Mouse (Mus musculus): ENCODE data around the gene Prdm4. TPM values are rescaled to one million over a fixed set of nuclear protein-coding genes. Genes with fewer than 3 reads are reported as not detected.

The Prdm4 gene
- 20.9 and 22.0 TPM in 2 replicates for polyA plus RNA-seq (2012; rRNA removed)

DNA sequence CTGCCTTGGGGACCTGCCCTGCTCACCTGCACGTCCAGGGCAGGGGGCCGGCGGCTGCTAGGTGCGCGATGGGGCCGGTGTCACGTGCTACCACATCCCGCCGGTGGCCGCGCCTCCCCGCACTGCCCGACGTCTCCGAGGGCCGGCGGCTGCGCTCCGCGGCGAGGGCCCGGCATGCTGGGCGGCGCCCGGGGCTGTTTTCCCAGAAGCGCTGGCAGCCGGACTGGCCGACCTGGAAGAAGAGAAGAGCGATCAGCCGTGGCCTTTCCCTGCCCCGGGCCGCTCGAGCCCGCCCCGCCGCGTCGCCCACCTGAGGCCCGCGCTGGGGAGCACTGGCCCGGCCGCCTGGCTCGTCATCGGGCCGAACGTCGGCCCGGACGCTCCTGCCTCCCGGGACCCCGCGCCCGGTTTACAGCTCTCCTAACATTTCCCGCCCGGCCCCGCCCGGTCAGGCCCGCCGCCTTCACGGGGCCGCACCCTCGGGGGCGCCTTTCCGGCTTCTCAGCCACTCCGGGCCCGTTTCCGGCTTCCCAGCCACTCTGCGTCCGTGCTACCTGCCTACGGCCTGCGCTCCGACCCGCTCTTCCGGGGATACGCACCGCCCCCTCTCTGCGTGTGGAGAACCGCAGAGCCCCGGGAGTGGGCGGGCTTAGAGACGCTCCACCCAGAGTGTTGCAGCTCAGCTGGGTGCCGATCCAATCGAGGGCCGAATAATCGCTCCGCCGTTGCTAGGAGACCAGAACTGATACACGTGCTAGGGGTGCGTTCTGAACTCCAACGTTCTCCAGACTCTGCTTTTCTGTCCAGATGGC is at the start of gene Prdm4:
Prdm4 (minus strand) TSS at position 645 of the 812 bp plus-strand sequence.
- Histone ChIP-seq H3K4me1 (ENCODE audit: control insufficient read depth, insufficient read depth, low read length) (peaks cover 5% of the 10 kb centered on the region; the same call in 1 of the 2 replicates), H3K4me3 (replicated peaks; ENCODE audit: extremely low read depth, low read depth, low read length) (peak within 1 kb of the TSS; percentile 89)
- WGBS = under 1% methylated on average over 90 of the region's 90 CpGs
- TF ChIP-seq CTCF (IDR thresholded peaks at IDR 0.05; ENCODE audit: insufficient read depth, low read length) (no peak), POLR2A (IDR thresholded peaks at IDR 0.05; ENCODE audit: borderline replicate concordance, extremely low read depth, low read depth, low read length) (no peak)
- peak; percentile 92 for DNase-seq

DNA sequence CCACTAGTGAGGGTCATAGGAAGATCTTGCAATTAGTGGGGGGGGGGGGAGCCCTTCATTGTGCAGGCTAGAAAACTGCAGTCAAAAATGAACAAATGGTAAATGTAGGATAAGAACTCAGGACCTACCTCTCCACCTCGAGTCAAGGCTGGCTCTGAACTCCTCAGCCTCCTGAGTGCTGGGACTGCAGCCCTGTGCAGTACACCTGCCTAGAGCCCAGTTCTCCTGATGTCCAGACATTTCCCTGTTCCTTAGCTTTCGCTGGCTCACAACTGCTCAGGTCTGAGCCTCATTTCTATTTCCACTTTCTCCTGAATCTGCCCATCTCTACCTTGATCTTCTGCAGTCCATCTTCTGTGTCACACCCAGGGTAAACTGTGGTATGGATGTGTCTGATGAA is 49.5 kb upstream of the Prdm4 start:
- no peak for DNase-seq
- no peak overlapping the region for H3K4me3 ChIP-seq (replicated peaks; ENCODE audit: extremely low read depth, low read depth, low read length)
- WGBS = 42% methylated on average over 2 of the region's 2 CpGs
- TF ChIP-seq POLR2A (IDR thresholded peaks at IDR 0.05; ENCODE audit: borderline replicate concordance, extremely low read depth, low read depth, low read length) (no peak), CTCF (IDR thresholded peaks at IDR 0.05; ENCODE audit: insufficient read depth, low read length) (no peak)
- no peaks in the 10 kb centered on the region; the same call in 1 of the 2 replicates for H3K4me1 ChIP-seq (ENCODE audit: control insufficient read depth, insufficient read depth, low read length)

DNA sequence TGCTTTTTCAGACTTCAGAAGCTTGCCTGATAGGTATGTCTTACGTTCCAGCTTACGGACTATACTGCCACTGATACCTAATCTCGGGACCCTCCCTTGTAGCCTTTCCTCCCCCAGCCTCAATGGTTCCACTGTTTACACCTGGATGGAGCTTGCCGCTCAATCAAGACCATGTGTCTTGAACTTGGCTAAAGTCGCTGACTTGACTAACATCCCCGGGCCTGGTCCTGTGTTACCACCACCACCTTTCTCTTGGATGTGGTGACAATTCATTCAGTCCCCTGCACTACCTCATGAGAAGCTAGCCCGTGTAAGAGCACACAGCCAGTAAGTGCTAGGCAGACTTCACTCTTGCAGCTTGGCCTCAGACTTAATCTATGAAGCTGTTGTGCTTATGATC is 47.4 kb upstream of the Prdm4 start:
- no peak for TF ChIP-seq CTCF (IDR thresholded peaks at IDR 0.05; ENCODE audit: insufficient read depth, low read length)
- TF ChIP-seq POLR2A (IDR thresholded peaks at IDR 0.05; ENCODE audit: borderline replicate concordance, extremely low read depth, low read depth, low read length) = no peak
- Histone ChIP-seq H3K4me3 (replicated peaks; ENCODE audit: extremely low read depth, low read depth, low read length) (no peak overlapping the region), H3K4me1 (ENCODE audit: control insufficient read depth, insufficient read depth, low read length) (no peaks in the 10 kb centered on the region; the same call in 1 of the 2 replicates)
- 84% methylated on average over 7 of the region's 7 CpGs for WGBS
- DNase-seq = no peak

DNA sequence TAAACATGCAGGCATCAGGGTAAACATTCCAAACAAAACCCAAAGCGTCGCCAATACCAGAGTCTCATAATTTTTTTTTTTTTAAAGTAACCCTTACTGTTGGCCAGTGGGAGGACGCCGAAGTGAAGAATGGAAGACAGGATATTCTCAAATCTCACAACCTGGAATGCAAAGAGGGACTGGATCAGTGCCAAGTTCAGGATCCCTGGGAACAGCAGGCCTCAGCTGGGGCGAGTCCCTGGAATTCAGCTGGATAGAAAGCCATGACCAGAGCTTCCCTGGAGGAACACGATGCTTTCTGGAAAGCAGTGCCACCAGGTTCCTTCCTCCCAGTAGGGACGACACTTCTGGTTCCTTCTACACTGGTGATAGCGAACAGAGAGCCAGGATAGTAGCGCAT is 46.0 kb upstream of the Prdm4 start:
- no peak for TF ChIP-seq CTCF (IDR thresholded peaks at IDR 0.05; ENCODE audit: insufficient read depth, low read length)
- no peak for TF ChIP-seq POLR2A (IDR thresholded peaks at IDR 0.05; ENCODE audit: borderline replicate concordance, extremely low read depth, low read depth, low read length)
- H3K4me3 ChIP-seq (replicated peaks; ENCODE audit: extremely low read depth, low read depth, low read length) = no peak overlapping the region
- no peaks in the 10 kb centered on the region; the same call in 1 of the 2 replicates for H3K4me1 ChIP-seq (ENCODE audit: control insufficient read depth, insufficient read depth, low read length)
- no peak for DNase-seq
- 42% methylated on average over 9 of the region's 9 CpGs for WGBS

DNA sequence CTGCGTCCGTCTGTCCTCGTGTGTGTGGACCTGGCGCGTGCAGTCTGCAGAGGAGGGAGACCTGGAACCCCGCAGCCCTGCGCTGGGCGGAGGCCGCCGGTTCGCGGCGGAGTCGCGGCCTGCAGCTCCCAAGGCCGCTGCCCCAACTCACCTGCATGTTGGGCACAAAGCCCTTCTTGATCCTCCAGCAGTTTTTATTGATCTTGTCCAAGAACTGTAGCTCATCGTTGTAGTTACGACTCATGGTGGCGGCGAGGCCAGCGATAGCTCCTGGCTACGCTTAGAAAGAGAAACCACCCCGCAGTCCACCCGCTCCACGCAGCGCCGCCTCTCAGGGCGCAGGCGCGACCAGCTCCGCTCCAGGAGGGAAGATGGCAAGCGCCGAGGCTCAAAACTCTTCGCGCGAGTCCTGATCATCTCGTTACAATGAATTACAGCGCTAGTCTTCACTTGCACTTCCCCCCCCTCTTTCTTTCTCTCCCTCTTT is 40.6 kb upstream of the Prdm4 start, which contains the start of gene Rtcb:
Rtcb (minus strand) TSS at position 360 of the 487 bp plus-strand sequence.
- Histone ChIP-seq H3K4me1 (ENCODE audit: control insufficient read depth, insufficient read depth, low read length) (peaks cover 3% of the 10 kb centered on the region; the same call in 1 of the 2 replicates), H3K4me3 (replicated peaks; ENCODE audit: extremely low read depth, low read depth, low read length) (peak within 1 kb of the TSS; percentile 84)
- TF ChIP-seq CTCF (IDR thresholded peaks at IDR 0.05; ENCODE audit: insufficient read depth, low read length) (no peak), POLR2A (IDR thresholded peaks at IDR 0.05; ENCODE audit: borderline replicate concordance, extremely low read depth, low read depth, low read length) (peak; percentile 86; the same call in 1 of the 2 replicates)
- peak; percentile 97 for DNase-seq
- under 1% methylated on average over 38 of the region's 38 CpGs for WGBS

DNA sequence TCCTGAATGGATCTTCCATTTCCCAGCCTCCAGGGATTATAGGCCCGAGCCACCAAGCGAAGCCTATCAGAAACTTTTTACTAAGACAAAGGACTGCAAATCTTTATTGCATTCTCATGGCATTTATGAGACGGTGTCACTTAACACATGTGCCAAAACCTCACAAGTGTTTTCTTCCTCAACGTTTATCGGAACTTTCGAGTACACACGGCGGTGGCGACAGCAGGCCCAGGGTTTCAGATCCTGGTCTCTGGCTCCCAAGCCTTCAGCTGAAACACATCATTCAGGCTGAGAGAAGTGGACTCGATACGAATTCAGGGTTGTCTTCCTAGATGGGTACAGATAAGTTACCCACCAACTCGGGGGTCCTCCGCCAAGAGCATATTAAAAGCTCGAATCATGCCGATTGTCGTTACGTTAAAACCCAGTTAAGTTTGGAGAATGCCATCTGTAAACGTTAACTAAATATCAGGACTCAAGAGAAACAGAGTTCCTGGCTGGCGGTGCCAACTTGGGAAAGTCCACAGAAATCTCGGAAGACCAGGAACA is 40.0 kb upstream of the Prdm4 start:
- 2% methylated on average over 20 of the region's 20 CpGs for WGBS
- peak; percentile 9 for DNase-seq
- TF ChIP-seq POLR2A (IDR thresholded peaks at IDR 0.05; ENCODE audit: borderline replicate concordance, extremely low read depth, low read depth, low read length) = no peak
- TF ChIP-seq CTCF (IDR thresholded peaks at IDR 0.05; ENCODE audit: insufficient read depth, low read length) = no peak
- Histone ChIP-seq H3K4me1 (ENCODE audit: control insufficient read depth, insufficient read depth, low read length) (peaks cover 3% of the 10 kb centered on the region; the same call in 1 of the 2 replicates), H3K4me3 (replicated peaks; ENCODE audit: extremely low read depth, low read depth, low read length) (peak overlapping the region; percentile 84)

DNA sequence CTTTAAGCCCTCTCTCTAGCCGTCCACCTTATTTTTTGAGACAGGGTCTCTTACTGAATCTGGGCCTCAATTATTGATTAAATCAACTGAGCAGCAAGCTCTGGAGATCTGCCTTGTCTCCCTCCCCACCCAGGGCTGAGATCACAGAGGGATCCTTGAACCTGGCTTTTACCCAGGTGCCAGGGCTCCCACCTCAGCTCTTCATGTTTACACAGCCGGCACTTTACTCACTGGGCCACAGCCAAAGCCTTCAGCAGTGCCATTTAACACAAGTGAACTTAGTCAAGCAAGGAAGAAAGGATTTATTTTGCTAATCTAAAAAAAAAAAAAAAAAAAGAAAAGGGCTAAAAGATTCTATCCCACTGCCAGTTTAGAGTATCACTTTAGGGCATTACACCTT is 37.5 kb upstream of the Prdm4 start:
- DNase-seq = peak; percentile 15
- H3K4me3 ChIP-seq (replicated peaks; ENCODE audit: extremely low read depth, low read depth, low read length) = no peak overlapping the region
- 40% methylated on average over 2 of the region's 2 CpGs for WGBS
- no peak for TF ChIP-seq POLR2A (IDR thresholded peaks at IDR 0.05; ENCODE audit: borderline replicate concordance, extremely low read depth, low read depth, low read length)
- no peak for TF ChIP-seq CTCF (IDR thresholded peaks at IDR 0.05; ENCODE audit: insufficient read depth, low read length)
- H3K4me1 ChIP-seq (ENCODE audit: control insufficient read depth, insufficient read depth, low read length) = peaks cover 3% of the 10 kb centered on the region; the same call in 1 of the 2 replicates

DNA sequence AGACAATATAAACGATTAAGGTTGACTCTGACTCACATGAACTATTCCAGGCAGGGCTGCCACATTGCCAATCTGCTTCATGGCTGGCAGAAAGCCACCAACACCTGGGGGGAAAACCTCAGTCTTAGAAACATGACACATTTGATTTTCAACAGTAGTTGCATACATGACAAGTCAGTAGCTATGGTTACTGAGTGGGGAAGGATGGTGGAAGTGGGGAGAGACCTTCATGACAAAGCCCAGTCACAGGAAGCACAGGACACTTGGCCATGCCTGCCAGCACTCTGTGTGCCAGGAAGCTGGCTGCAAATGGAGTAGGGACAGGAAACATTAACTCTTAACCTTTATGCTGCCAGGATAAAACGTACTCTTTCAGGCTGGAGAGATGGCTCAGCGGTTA is 36.5 kb upstream of the Prdm4 start:
- no peak for DNase-seq
- TF ChIP-seq CTCF (IDR thresholded peaks at IDR 0.05; ENCODE audit: insufficient read depth, low read length) (no peak), POLR2A (IDR thresholded peaks at IDR 0.05; ENCODE audit: borderline replicate concordance, extremely low read depth, low read depth, low read length) (no peak)
- Histone ChIP-seq H3K4me1 (ENCODE audit: control insufficient read depth, insufficient read depth, low read length) (peaks cover 3% of the 10 kb centered on the region; the same call in 1 of the 2 replicates), H3K4me3 (replicated peaks; ENCODE audit: extremely low read depth, low read depth, low read length) (no peak overlapping the region)
- WGBS = 33% methylated on average over 3 of the region's 3 CpGs

DNA sequence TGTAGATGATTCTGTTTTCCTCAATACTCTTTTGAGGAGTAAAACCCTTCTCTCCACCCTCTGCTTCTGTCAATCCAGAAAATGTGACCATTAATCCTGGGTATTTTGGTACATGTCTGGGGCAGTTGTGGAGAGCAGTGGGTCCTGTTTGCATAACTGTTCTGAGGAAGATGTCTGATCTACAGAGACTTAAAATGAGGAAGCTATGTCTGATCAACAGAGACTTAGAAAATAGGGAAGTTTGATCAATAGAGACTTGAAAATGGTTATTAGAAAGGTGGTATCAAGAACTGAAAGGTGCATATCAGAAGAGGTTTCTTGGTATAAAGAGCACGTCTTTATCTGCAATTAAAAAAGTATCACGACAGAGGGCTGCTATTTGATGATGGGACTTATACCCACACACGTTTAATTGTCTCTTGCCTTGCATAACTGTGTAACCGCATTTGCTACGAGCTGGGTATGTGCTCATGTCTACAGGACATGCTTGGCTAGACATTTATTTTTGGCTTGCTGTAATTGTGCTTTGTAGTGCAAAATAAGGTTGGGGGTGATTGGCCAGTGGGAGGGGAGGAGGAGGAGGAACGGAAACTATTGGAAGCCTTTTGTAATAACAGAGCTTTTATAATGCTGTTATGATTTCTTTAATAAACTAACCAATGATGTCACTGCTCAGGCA is 35.0 kb upstream of the Prdm4 start:
- WGBS = 73% methylated on average over 6 of the region's 6 CpGs
- Histone ChIP-seq H3K4me3 (replicated peaks; ENCODE audit: extremely low read depth, low read depth, low read length) (no peak overlapping the region), H3K4me1 (ENCODE audit: control insufficient read depth, insufficient read depth, low read length) (peaks cover 3% of the 10 kb centered on the region; the same call in 1 of the 2 replicates)
- no peak for DNase-seq
- no peak for TF ChIP-seq CTCF (IDR thresholded peaks at IDR 0.05; ENCODE audit: insufficient read depth, low read length)
- TF ChIP-seq POLR2A (IDR thresholded peaks at IDR 0.05; ENCODE audit: borderline replicate concordance, extremely low read depth, low read depth, low read length) = no peak
